Comparison of ENCODE assay signal across 8 mouse cellular contexts in genomic region chr2:170347131-170347765, GRCm38 (mm10).
DNase-seq lines count a peak whose midpoint lies in the region; ATAC-seq and TF ChIP-seq lines count a peak whose summit lies in the region.
"Had no signal": no experiment of that assay in that cellular context is flagged by ENCODE, and none has a peak within 500 bp of the region (broad histone marks: within the 10 kb centered on the region; RNA-seq: fewer than 3 reads in every experiment).

No protein-coding gene starts in this region.

- TF ChIP-seq POLR2A in kidney, adult 2 months (IDR thresholded peaks at IDR 0.05; ENCODE audit: low read depth, low read length), result no peak

- WGBS in kidney, adult 2 months, result 31% methylated on average over 8 of the region's 8 CpGs
- WGBS in kidney, embryonic 14.5 days, result 37% methylated on average over 8 of the region's 8 CpGs
- 34% methylated on average over 8 of the region's 8 CpGs for WGBS in midbrain, postnatal 0 days

- DNase-seq in kidney, adult 2 months, result peak; percentile 54
- peak; percentile 79 for DNase-seq in CD4-positive, CD25-positive, alpha-beta regulatory T cell, adult 2 months (ENCODE audit: low read depth, low spot score)
- peak; percentile 82 for DNase-seq in NIH3T3 (ENCODE audit: low read depth)
- DNase-seq in forelimb bud, embryonic 11.5 days (ENCODE audit: low read depth, low spot score), result peak; percentile 70
- DNase-seq in layer of hippocampus, adult 9-10 months (ENCODE audit: low spot score), result peak; percentile 59
- DNase-seq in midbrain, postnatal 0 days (ENCODE audit: low spot score), result peak; percentile 64

- no peak overlapping the region for H3K9ac ChIP-seq in kidney, embryonic 14.5 days (ENCODE audit: low read depth, low read length)
- no peak overlapping the region for H3K9ac ChIP-seq in midbrain, postnatal 0 days (replicated peaks; ENCODE audit: low read length, poor library complexity, severe bottlenecking)

- TF ChIP-seq CTCF in kidney, adult 2 months (conservative IDR thresholded peaks at IDR 0.05; ENCODE audit: insufficient read depth, insufficient read length, low read depth, low read length), result peak; percentile 62
- peak; percentile 87 for TF ChIP-seq CTCF in midbrain, postnatal 0 days (IDR thresholded peaks at IDR 0.05)

- H3K9me3 ChIP-seq in kidney, embryonic 14.5 days (ENCODE audit: control insufficient read depth, low read length), result no peaks in the 10 kb centered on the region
- H3K9me3 ChIP-seq in midbrain, postnatal 0 days (ENCODE audit: low read length), result no peaks in the 10 kb centered on the region

- H3K36me3 ChIP-seq in kidney, adult 2 months (ENCODE audit: control insufficient read depth, insufficient read depth, low read length), result no peaks in the 10 kb centered on the region
- no peaks in the 10 kb centered on the region for H3K36me3 ChIP-seq in kidney, embryonic 14.5 days (ENCODE audit: control insufficient read depth, insufficient read depth, low read length)
- H3K36me3 ChIP-seq in midbrain, postnatal 0 days (ENCODE audit: insufficient read depth, low read length), result no peaks in the 10 kb centered on the region

- ATAC-seq in kidney, embryonic 14.5 days (ENCODE audit: low FRiP score, low TSS enrichment), result no peak
- ATAC-seq in midbrain, postnatal 0 days (ENCODE audit: low FRiP score), result no peak

- no peak overlapping the region for H3K4me3 ChIP-seq in kidney, adult 2 months (ENCODE audit: insufficient read depth, low read depth, low read length)
- no peak overlapping the region for H3K4me3 ChIP-seq in kidney, embryonic 14.5 days (ENCODE audit: low read length)
- H3K4me3 ChIP-seq in midbrain, postnatal 0 days (ENCODE audit: low read depth, low read length), result no peak overlapping the region
- H3K4me3 ChIP-seq: erythroblast, embryonic 14.5 days had no signal

- no peaks in the 10 kb centered on the region for H3K27me3 ChIP-seq in kidney, adult 2 months (replicated peaks; ENCODE audit: control insufficient read depth, insufficient read depth, low read length)
- no peaks in the 10 kb centered on the region for H3K27me3 ChIP-seq in kidney, embryonic 14.5 days (ENCODE audit: control insufficient read depth, insufficient read depth, low read length)
- no peaks in the 10 kb centered on the region for H3K27me3 ChIP-seq in midbrain, postnatal 0 days (ENCODE audit: insufficient read depth, low read length)

- H3K4me2 ChIP-seq in kidney, embryonic 14.5 days (replicated peaks; ENCODE audit: low read depth, low read length), result no peak overlapping the region
- no peak overlapping the region for H3K4me2 ChIP-seq in midbrain, postnatal 0 days (ENCODE audit: low read depth, low read length, poor library complexity, severe bottlenecking)

- H3K4me1 ChIP-seq in kidney, adult 2 months (ENCODE audit: control insufficient read depth, insufficient read depth, low read length), result peaks cover 10% of the 10 kb centered on the region
- H3K4me1 ChIP-seq in kidney, embryonic 14.5 days (ENCODE audit: control insufficient read depth, insufficient read depth, low read length), result peaks cover 36% of the 10 kb centered on the region
- no peaks in the 10 kb centered on the region for H3K4me1 ChIP-seq in midbrain, postnatal 0 days (ENCODE audit: insufficient read depth, low read length)

- no peak overlapping the region for H3K27ac ChIP-seq in kidney, adult 2 months (ENCODE audit: insufficient read depth, low read depth, low read length)
- H3K27ac ChIP-seq in kidney, embryonic 14.5 days (ENCODE audit: low read depth, low read length), result no peak overlapping the region
- H3K27ac ChIP-seq in midbrain, postnatal 0 days (ENCODE audit: low read depth, low read length), result no peak overlapping the region
